Mouse (Mus musculus) lung, postnatal 0 days (tissue): ENCODE results near the gene Tfpt.

ENCODE experiments used
- CTCF ChIP-seq: IDR thresholded peaks from 2 replicates; pipeline ENCODE4 v1.5.1; 2016; ENCODE audit warnings: antibody characterized with exemption, mild to moderate bottlenecking
- EP300 ChIP-seq: IDR thresholded peaks from 2 replicates; pipeline ENCODE4 v1.6.1; 2016; ENCODE audit warnings: antibody characterized with exemption, mild to moderate bottlenecking, control low read depth

- no peak for TF ChIP-seq CTCF
- no peak for TF ChIP-seq EP300
Observed at GRCm38 (mm10) chr7:3665215-3666114, 35.7 kb upstream of the Tfpt start, which contains the start of gene Leng1.
